ENCODE assay signal across 11 mouse cellular contexts in genomic region chr14:49733950-49734349, GRCm38 (mm10). TPM values are rescaled to one million over a fixed set of nuclear protein-coding genes. Genes with fewer than 3 reads are reported as not detected.
DNase-seq lines count a peak whose midpoint lies in the region; ATAC-seq and TF ChIP-seq lines count a peak whose summit lies in the region.
"Had no signal": no experiment of that assay in that cellular context is flagged by ENCODE, and none has a peak within 500 bp of the region (broad histone marks: within the 10 kb centered on the region; RNA-seq: fewer than 3 reads in every experiment).

No protein-coding gene starts in this region.

- no peak overlapping the region for H3K4me3 ChIP-seq in kidney, adult 2 months (ENCODE audit: insufficient read depth, low read depth, low read length)
- H3K4me3 ChIP-seq: midbrain, embryonic 12.5 days; stomach, embryonic 15.5 days had no signal

- TF ChIP-seq POLR2A in kidney, adult 2 months (IDR thresholded peaks at IDR 0.05; ENCODE audit: low read depth, low read length): no peak

- no peak overlapping the region for H3K27ac ChIP-seq in kidney, adult 2 months (ENCODE audit: insufficient read depth, low read depth, low read length)
- H3K27ac ChIP-seq: midbrain, embryonic 12.5 days; stomach, embryonic 15.5 days had no signal

- ATAC-seq in hematopoietic stem cell, adult 5-6 weeks (replicated peaks in 1 of 2; ENCODE audit: insufficient read depth in 1 of 2, low FRiP score in 2 of 2, low TSS enrichment in 1 of 2, low read depth in 1 of 2, poor library complexity in 2 of 2, severe bottlenecking in 2 of 2): peak; percentile 12 to 32; a peak in 1 of 4 replicates
- ATAC-seq in granulocyte monocyte progenitor cell, adult 5-6 weeks (replicated peaks; ENCODE audit: poor library complexity, severe bottlenecking): no peak
- ATAC-seq: activated CD4-positive, CD25-positive, alpha-beta regulatory T cell, adult 4 months had no signal

- H3K4me1 ChIP-seq in kidney, adult 2 months (ENCODE audit: control insufficient read depth, insufficient read depth, low read length): peaks cover 2% of the 10 kb centered on the region; the same call in 1 of the 2 replicates
- H3K4me1 ChIP-seq: stomach, embryonic 15.5 days had no signal

- no peaks in the 10 kb centered on the region for H3K36me3 ChIP-seq in kidney, adult 2 months (ENCODE audit: control insufficient read depth, insufficient read depth, low read length)
- H3K36me3 ChIP-seq: midbrain, embryonic 12.5 days; stomach, embryonic 15.5 days had no signal

- peak; percentile 17 for DNase-seq in kidney, adult 2 months
- no peak for DNase-seq in kidney, postnatal 25 days
- DNase-seq in 416B (ENCODE audit: low read depth): peak; percentile 42
- peak; percentile 22 for DNase-seq in NIH3T3 (ENCODE audit: low read depth)
- DNase-seq in spleen, postnatal 4 days (ENCODE audit: low spot score in 2 of 2): no peak
- no peak for DNase-seq in urinary bladder, postnatal 25 days (ENCODE audit: low spot score)

- 0 out of 2 replicates have a peak, but pooled peaks have one; percentile 7 for TF ChIP-seq CTCF in kidney, adult 2 months (conservative IDR thresholded peaks at IDR 0.05; ENCODE audit: insufficient read depth, insufficient read length, low read depth, low read length)

- H3K27me3 ChIP-seq in kidney, adult 2 months (replicated peaks; ENCODE audit: control insufficient read depth, insufficient read depth, low read length): no peaks in the 10 kb centered on the region
- H3K27me3 ChIP-seq: midbrain, embryonic 12.5 days; stomach, embryonic 15.5 days had no signal

RNA-seq across cellular contexts. Expression of gene Armh4, which starts 49.2 kb away (rescaled TPM):
- 6.4 and 7.3 TPM in 2 replicates for polyA plus RNA-seq in kidney, adult 2 months (2012; rRNA removed)
- total RNA-seq in hematopoietic stem cell, adult 5-6 weeks (2017): 0.38 and 0.74 TPM in 2 replicates
- total RNA-seq in granulocyte monocyte progenitor cell, adult 5-6 weeks (2014; fragmentation: Nextera tagmentation): not detected in 2 replicates
- total RNA-seq in granulocyte monocyte progenitor cell, adult 5-6 weeks (2017): not detected in 2 replicates
- polyA plus RNA-seq: activated CD4-positive, CD25-positive, alpha-beta regulatory T cell, adult 4 months had no signal

Comparison
In these comparisons a context has a peak if more than half of its experiments do, and no peak if none do; other contexts are left out.
1. DNase-seq: peak in kidney, adult 2 months (single experiment), 416B (single experiment) and NIH3T3 (single experiment); none in kidney, postnatal 25 days (0 of 2), spleen, postnatal 4 days (0 of 2) and urinary bladder, postnatal 25 days (single experiment).